Mouse (Mus musculus): ENCODE data around the gene Col4a1. TPM values are rescaled to one million over a fixed set of nuclear protein-coding genes. Genes with fewer than 3 reads are reported as not detected.

The Col4a1 gene
- total RNA-seq, 1 experiment from 2014 or later: 17.3 TPM

DNA sequence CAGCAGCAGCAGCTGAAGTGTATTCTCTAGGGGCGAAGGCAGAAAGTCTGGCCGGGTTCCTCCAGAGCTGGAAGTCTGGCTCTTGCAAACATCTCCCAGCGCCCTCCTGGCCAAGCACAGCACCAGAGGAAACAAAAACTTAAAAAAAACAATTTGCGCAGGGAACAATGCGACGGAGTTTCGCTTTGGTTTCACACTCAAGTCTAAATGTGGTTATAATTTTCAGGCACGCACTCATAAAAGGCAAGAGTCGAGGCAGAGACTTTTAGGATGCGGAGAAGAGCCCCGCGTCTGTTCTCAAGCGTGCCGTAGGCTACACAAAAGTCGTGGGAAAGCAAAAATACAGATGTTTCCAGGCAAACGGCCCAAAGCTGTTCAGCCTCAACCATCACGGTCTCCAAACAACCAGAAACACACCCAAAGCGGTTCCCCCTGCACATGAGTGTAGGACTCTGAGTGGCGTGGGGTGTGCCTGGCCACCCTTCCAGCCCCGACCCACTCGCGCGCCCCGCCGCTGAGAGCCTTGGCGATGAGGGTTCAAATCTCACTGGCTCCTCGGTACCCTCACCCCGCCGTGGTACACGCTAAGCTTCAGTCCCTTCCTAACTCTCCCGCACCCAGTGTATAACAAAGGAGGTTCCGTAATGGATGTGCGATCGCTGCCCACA lies 811 bp downstream of the Col4a1 start:
- ATAC-seq (replicated peaks in 1 of 2; ENCODE audit: insufficient read depth in 1 of 2, low FRiP score in 2 of 2, low TSS enrichment in 1 of 2, low read depth in 1 of 2, poor library complexity in 2 of 2, severe bottlenecking in 2 of 2): no peak

DNA sequence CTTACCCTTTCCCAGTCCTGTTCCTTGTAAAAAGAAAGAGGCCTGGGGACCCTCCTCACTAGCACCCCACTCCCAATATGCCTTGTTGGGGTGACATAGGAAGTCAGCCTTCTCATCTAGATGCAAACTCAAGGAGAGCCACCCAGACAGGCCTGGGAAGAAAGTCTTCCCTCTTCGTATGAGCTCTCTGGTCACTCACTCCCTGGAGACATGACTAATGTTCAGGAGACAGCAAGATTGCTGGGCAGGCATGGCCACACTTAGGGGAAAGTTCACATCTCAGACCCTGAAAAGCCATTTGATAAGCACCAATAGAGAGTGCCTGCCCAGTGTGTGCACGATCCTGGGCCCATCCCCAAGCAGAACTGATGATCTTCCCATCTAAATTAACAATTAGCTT lies 2.6 kb downstream of the Col4a1 start:
- ATAC-seq (replicated peaks in 1 of 2; ENCODE audit: insufficient read depth in 1 of 2, low FRiP score in 2 of 2, low TSS enrichment in 1 of 2, low read depth in 1 of 2, poor library complexity in 2 of 2, severe bottlenecking in 2 of 2): no peak

DNA sequence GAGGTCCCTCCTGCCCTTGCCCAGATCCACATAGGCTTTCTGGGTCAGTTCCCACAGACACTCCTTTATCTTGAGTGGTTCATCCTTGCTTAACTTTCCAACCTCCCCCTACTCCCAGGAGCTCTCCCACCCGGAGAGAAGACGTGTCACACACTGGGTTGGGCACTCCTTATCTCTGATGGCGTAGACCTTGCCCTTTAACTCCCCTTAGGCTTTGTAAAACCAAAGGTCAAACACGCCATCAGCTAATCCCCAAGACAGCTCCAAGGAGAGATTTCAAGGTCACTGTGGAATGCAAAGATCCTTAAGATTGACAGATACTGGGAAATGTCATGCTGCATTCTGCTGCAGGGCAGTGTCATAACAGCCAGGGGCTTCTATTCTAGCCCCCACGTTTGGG lies 3.4 kb downstream of the Col4a1 start:
- ATAC-seq (replicated peaks in 1 of 2; ENCODE audit: insufficient read depth in 1 of 2, low FRiP score in 2 of 2, low TSS enrichment in 1 of 2, low read depth in 1 of 2, poor library complexity in 2 of 2, severe bottlenecking in 2 of 2): no peak

DNA sequence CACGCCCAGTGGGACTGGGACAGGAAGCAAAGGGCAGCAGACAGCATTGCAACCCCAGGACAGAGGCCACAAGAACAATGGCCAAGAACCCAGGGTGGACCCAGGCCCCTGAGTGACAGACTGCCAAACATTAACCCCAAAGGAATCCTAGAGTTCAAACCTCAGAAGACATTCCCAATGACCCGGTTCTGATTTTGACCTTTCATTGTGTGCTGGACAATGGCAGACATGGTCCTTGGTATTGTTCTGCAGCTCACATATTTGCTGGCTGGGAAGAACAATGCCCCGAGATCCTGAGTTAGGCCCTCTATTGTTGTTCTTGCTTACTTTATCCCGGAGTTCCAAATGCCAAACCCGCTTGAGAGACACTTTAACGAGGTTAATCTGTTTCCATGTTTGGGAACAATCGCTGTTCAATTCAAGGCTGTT lies 4.0 kb downstream of the Col4a1 start:
- no peak for ATAC-seq (replicated peaks in 1 of 2; ENCODE audit: insufficient read depth in 1 of 2, low FRiP score in 2 of 2, low TSS enrichment in 1 of 2, low read depth in 1 of 2, poor library complexity in 2 of 2, severe bottlenecking in 2 of 2)

DNA sequence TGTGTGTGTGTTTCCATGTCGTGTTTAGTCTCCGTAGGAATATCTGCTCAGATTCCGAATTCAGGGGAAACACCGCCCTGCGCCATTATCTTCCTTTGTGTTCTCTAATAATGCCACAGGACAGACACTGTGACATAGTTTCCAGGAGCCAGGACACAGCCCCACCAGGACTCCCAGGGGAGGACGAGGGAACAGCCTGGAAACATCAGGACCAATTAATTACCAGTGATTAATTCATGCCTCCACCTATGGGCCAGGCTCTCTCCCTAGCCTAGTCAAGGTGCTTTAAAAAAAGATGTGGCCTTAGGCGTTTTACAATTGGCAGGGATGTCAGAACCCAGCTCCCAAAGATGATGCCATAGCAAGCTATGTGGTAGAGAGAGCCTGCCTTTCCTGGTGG lies 5.2 kb downstream of the Col4a1 start:
- ATAC-seq (replicated peaks in 1 of 2; ENCODE audit: insufficient read depth in 1 of 2, low FRiP score in 2 of 2, low TSS enrichment in 1 of 2, low read depth in 1 of 2, poor library complexity in 2 of 2, severe bottlenecking in 2 of 2): no peak

DNA sequence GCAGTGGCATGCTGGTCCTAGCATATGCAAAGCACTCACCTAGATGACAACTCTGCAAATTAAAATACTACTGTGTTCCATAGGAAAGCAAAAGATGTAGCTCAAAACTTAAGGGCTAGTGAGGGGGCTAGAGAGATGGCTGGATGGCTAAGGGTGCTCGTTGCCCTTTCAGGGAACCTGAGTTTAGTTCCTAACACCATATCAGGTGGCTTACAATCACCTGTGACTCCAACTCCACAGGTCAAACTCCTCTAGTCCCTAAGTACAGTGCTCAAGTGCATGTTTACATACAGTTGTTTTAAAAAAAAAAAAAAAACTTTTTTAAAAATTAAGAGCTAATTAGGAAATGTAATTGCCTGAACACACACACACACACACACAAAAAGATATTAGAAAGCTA lies 7.1 kb downstream of the Col4a1 start:
- no peak for ATAC-seq (replicated peaks in 1 of 2; ENCODE audit: insufficient read depth in 1 of 2, low FRiP score in 2 of 2, low TSS enrichment in 1 of 2, low read depth in 1 of 2, poor library complexity in 2 of 2, severe bottlenecking in 2 of 2)

DNA sequence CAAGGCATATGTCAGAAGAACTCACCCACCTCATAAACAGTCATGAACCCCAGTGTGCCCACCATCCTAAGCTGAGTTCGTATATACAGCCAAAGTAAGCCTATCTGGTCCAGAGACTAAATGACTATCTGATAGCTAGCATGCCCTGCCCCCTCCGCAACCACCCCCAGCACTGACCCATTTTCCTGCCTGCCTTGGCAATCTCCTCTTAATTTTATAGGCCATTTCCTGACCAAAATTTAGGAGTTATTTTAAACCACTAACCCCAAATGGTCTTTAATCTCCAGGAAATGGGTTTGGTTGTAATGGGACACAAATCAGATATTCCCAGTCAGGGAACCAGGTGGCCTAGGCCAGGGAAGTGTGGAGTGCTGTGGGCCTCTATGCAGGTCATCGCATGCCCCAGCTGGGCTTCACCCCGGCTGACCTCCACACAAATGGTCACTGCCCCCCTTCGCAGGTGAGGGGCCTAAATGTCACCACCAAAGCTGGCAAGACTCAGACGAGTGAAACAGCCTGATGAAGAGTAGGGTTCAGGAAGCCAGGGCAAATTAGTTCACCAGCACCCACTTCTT lies 8.5 kb downstream of the Col4a1 start:
- no peak for ATAC-seq (replicated peaks in 1 of 2; ENCODE audit: insufficient read depth in 1 of 2, low FRiP score in 2 of 2, low TSS enrichment in 1 of 2, low read depth in 1 of 2, poor library complexity in 2 of 2, severe bottlenecking in 2 of 2)

DNA sequence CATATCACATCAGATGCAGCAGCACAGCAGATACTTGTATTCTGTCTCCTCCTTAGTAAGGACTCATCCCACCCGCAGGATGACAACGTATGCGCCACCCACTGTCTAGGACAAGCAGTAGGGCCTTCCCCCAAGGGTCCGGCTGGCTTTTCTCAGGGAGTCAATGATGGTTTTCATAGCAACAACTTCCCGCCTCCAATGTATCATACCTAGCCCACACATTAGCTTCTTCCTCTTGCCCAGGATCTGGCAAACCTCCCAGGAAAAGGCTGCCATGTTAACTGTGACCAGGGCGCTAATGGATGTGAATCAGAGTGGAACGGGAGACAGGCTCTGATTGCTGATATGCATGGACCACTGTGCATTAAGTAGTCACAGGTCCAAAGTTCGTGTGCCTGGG lies 12.2 kb downstream of the Col4a1 start:
- no peak for ATAC-seq (replicated peaks in 1 of 2; ENCODE audit: insufficient read depth in 1 of 2, low FRiP score in 2 of 2, low TSS enrichment in 1 of 2, low read depth in 1 of 2, poor library complexity in 2 of 2, severe bottlenecking in 2 of 2)

DNA sequence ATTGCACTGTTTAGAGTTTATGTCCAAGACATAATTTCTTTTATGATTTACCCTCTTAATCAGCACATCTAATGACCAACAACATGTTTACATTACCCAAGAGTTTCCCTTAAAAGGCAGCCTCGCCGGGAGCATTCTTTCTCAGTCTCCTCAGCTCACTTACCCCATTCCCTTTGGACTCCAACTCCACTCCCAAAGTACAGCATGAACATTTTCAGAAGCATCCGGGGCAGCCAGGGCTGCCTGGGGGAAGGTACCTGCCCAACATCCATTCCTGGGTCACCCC lies 13.4 kb downstream of the Col4a1 start:
- no peak for ATAC-seq (replicated peaks in 1 of 2; ENCODE audit: insufficient read depth in 1 of 2, low FRiP score in 2 of 2, low TSS enrichment in 1 of 2, low read depth in 1 of 2, poor library complexity in 2 of 2, severe bottlenecking in 2 of 2)

DNA sequence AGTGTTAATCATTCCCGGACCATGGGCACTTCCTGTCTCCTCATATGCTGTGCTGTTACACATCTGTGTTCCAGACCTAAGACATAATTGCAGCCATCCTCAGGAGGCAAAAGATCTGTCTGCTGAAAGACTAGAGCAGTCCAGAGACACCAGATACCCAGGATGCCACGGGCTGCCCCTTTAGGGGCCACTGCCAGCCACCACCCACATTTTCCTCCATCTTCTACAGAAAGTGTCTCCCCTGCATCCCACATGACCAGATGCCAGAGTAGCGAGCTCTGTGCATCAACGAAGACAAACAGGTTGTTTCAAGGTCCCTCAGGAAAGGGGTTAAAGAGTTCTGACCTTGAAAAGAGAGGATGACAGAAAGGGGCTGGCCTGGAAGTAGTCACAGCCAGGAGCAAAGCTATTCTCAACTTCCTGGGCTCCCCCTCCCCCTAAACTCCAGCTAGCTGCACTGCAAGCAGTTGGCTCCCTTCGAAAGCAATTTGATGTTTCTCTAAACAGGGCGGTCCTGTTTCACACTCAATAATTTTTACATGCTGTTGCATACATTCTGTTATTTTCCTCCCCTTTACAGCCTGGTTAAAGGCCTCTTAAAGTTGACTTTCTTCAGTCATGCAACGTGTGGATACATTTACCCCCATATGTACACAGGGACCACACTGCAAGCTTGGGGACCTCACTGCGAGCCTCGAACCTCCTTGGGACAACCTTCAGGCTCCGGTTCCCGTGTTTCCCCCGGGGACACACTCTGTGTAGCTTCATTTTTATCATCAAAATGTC lies 13.9 kb downstream of the Col4a1 start:
- ATAC-seq (replicated peaks in 1 of 2; ENCODE audit: insufficient read depth in 1 of 2, low FRiP score in 2 of 2, low TSS enrichment in 1 of 2, low read depth in 1 of 2, poor library complexity in 2 of 2, severe bottlenecking in 2 of 2): no peak

DNA sequence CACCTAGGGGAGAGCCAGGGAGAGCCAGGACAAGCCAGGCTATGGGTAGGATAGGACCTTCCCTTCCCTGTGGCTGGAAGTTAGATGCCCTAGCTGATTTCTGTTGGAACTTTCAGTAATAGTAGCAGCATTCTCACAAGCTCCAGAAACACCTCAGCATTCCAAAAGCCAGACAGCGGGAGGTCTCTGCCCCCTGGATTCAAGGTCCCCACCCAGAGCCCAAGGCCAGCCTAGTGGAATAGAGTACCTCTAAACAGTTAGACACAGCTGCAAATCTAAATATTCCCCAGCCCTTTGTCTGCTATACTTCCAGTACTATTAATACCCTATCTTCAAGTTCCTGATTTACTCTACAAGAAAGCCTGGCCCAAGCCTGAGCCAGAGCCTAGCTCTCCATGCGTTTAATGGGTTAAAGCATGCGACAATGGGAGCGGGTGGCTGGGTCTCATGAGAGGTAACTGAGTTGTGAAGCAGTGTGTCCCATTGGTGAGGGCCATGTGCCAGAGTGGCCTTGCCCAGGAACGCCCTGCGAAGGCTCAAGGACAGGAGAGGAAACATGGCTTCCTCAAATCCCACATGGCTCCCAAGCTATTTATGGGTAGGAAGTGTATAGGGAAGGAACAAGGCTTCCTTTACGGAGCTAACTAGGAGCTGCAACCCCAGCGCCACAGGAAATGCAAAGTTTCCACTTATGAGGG lies 15.3 kb downstream of the Col4a1 start:
- no peak for ATAC-seq (replicated peaks in 1 of 2; ENCODE audit: insufficient read depth in 1 of 2, low FRiP score in 2 of 2, low TSS enrichment in 1 of 2, low read depth in 1 of 2, poor library complexity in 2 of 2, severe bottlenecking in 2 of 2)

DNA sequence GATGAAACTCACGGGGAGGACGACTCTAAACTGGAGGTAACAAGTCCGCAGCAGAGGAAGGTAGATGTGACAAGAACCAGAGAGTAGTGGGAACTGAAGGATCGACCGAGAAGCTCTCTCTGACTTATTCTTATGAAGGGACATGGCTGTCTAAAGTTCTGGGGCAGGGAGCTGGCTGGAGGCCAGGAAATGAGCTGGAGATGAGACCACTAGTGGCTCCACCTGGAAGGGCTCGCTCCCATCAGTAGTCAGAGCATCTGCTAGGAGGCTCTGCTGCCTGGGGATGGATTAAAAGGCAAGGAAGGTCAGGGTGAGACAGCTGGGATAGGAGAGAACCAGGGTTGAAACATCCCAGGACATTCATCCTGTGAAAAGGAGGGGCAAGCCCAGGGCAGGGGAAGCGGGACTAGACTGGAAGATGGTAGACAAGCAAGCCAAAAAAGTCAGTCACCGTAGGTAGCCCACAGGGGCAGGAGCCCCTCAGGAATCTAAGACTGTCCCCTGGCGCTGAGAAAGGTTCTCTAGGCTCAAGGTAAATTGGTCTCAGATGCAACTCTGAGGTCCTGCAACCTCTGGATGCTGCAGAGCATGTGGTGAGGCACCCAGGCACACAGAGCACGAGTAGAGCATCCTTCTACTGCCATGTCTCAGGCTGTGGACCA lies 16.2 kb downstream of the Col4a1 start:
- ATAC-seq (replicated peaks in 1 of 2; ENCODE audit: insufficient read depth in 1 of 2, low FRiP score in 2 of 2, low TSS enrichment in 1 of 2, low read depth in 1 of 2, poor library complexity in 2 of 2, severe bottlenecking in 2 of 2): no peak

DNA sequence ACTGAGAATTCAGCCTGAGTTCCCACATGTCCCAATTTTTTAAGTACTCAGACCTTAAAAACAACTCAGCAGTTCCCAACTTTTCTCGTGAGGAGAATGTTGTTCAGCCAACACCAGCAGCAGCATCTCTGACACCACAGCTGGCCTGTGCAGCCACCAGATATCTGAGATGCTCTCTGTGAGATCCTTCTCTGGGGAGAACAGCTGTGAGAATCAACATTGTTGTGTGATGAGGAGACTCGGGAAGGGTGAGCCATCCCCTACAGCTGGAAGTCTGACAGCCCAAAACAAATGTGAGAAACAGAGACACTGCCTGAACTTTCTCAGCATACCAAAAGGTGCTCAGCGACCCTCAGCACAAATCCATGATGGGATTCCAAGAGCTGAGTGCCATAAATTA lies 20.0 kb downstream of the Col4a1 start:
- ATAC-seq (replicated peaks in 1 of 2; ENCODE audit: insufficient read depth in 1 of 2, low FRiP score in 2 of 2, low TSS enrichment in 1 of 2, low read depth in 1 of 2, poor library complexity in 2 of 2, severe bottlenecking in 2 of 2): no peak

DNA sequence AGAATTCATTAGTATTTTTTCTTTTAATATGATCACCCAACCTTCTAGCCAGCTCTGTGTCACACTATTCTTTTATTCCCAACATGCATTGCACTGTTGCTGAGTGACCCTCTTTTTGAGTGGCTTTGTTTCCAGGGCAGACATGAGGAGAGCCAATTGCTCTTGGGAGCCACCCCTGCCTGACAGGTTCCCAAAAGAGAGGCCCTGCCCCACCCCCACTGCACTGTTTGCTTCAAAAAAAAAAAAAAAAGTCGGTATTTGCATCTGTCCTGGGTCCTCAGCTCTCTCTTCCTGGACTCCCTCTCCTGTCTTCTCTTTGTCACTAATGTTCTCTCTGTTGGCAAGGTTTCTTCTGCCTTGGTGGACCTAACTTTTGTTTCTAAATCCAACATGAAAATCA lies 22.1 kb downstream of the Col4a1 start:
- ATAC-seq (replicated peaks in 1 of 2; ENCODE audit: insufficient read depth in 1 of 2, low FRiP score in 2 of 2, low TSS enrichment in 1 of 2, low read depth in 1 of 2, poor library complexity in 2 of 2, severe bottlenecking in 2 of 2): no peak

DNA sequence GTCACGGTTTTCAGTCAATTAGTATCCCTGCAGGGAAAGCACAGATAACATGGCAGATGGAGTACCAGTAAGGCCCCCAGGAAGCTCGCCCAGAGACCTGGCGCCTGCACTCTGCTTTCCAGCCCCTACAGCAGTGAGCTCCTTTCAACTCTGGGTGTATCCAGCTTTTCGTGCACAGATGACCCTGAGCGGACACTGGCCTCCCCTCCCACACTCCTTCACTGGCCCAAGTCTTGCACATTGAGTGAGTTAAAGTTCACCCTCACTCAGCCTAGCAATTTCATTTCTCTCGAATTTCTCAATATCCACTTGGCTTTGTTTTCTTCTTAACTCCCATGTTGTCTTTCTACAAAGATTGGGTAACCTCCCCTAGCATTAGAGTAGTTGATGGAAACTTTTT lies 24.3 kb downstream of the Col4a1 start:
- ATAC-seq (replicated peaks in 1 of 2; ENCODE audit: insufficient read depth in 1 of 2, low FRiP score in 2 of 2, low TSS enrichment in 1 of 2, low read depth in 1 of 2, poor library complexity in 2 of 2, severe bottlenecking in 2 of 2): no peak

DNA sequence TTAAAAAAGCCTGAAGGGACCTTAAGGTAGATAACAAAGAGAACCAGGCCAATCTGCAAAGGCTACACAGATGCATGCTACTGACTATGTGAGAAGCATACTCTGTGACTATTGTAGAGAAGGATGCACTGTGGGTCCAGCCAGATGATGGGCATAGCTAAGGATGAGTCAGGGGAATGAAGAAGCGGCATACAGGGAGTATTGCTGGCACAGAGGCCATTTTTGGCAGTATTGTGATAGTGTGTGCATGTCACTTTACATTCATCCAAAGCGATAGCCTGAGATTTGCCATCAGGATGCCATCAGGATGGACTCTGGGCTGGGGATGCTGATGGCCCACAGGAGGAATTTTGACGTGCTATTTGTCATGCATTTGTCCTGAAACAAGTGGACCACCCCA lies 25.5 kb downstream of the Col4a1 start:
- ATAC-seq (replicated peaks in 1 of 2; ENCODE audit: insufficient read depth in 1 of 2, low FRiP score in 2 of 2, low TSS enrichment in 1 of 2, low read depth in 1 of 2, poor library complexity in 2 of 2, severe bottlenecking in 2 of 2): no peak

DNA sequence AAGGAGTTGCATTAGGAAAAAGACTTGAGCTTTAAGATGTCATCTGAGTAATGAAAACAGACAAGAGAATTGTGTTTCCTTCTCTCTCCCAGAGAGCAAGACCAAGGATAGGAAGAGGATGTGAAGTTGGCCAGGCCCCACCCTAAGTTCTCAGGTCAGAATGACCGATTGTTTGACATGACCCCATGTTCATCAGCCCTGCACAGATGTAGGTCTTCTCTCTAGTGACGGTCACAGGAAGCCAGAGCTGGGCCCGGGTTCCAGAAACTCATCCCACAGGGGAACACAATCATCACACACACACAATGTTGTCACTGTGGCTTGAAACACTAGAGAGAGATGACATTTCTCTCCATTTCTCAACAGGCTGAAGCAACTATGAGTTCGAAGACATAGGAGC lies 27.2 kb downstream of the Col4a1 start:
- no peak for ATAC-seq (replicated peaks in 1 of 2; ENCODE audit: insufficient read depth in 1 of 2, low FRiP score in 2 of 2, low TSS enrichment in 1 of 2, low read depth in 1 of 2, poor library complexity in 2 of 2, severe bottlenecking in 2 of 2)

DNA sequence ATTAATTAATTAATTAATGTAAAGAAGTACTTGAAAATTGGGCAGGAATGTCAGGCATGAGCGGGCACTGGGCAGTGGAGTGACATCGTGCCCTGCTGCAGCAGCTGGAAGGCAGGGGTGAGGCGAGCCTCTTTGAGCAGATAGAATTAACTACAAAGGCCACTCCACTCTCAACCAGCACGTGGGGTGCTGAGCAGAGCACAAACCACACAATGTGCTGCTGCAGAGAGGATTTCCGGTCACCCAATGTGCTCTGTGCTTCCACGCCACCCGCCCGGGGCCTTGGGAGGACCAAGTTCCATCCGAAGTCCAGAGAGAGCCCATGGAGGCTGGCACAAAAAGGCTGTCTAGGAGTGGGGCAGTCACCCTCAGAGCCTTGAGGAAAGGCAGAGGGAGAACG lies 29.4 kb downstream of the Col4a1 start:
- ATAC-seq (replicated peaks in 1 of 2; ENCODE audit: insufficient read depth in 1 of 2, low FRiP score in 2 of 2, low TSS enrichment in 1 of 2, low read depth in 1 of 2, poor library complexity in 2 of 2, severe bottlenecking in 2 of 2): peak; percentile 43 to 65; a peak in 3 of 4 replicates
